Mouse (Mus musculus) CH12.LX (cell line): ENCODE results near the gene Ccdc62. TPM values are rescaled to one million over a fixed set of nuclear protein-coding genes. Genes with fewer than 3 reads are reported as not detected.

Experiments used
- DNase-seq: peaks from one replicate; pipeline ENCODE4 v3.0.0-alpha.2; 2013; ENCODE audit errors: extremely low read depth
- H3K27ac ChIP-seq: 2 replicates; pipeline ENCODE4 v1.5.1; 2012; ENCODE audit warnings: low read depth, mild to moderate bottlenecking, control low read depth, moderate library complexity; ENCODE audit not compliant: insufficient read depth
- H3K27me3 ChIP-seq: replicated peaks from 2 replicates; pipeline ENCODE3; 2012; ENCODE audit warnings: inconsistent platforms
- H3K36me3 ChIP-seq, 2 experiments: replicated peaks in 1 of 2; 2 replicates each; pipeline versions ENCODE3 to v1.6.1; 2012; ENCODE audit warnings: inconsistent platforms in 1 of 2, low read length in 1 of 2, mild to moderate bottlenecking in 1 of 2, mixed read lengths in 1 of 2, moderate library complexity in 1 of 2; ENCODE audit not compliant: control insufficient read depth in 1 of 2, insufficient read depth in 1 of 2
- H3K4me1 ChIP-seq, 2 experiments: 2 replicates each; pipeline ENCODE4 v1.6.1; 2012; ENCODE audit warnings: inconsistent platforms in 1 of 2, moderate library complexity in 1 of 2; ENCODE audit not compliant: insufficient read depth in 2 of 2, control insufficient read depth in 1 of 2
- H3K4me2 ChIP-seq: 2 replicates; pipeline ENCODE4 v1.6.1; 2012; ENCODE audit warnings: low read depth, mild to moderate bottlenecking, control low read depth; ENCODE audit not compliant: poor library complexity, insufficient read depth, severe bottlenecking
- H3K4me3 ChIP-seq, 3 experiments: fragments of 150-350 bp in 1 of 3; sonication (generic) in 1 of 3; replicated peaks in 1 of 3; 2 replicates each; pipeline versions ENCODE3 to v1.5.1; 2011 to 2012; ENCODE audit warnings: low read depth in 2 of 3, low read length in 2 of 3, mild to moderate bottlenecking in 2 of 3, moderate library complexity in 2 of 3, control low read depth in 1 of 3, improper control_type of control experiment in 1 of 3, inconsistent platforms in 1 of 3, mixed read lengths in 1 of 3; ENCODE audit not compliant: poor library complexity in 1 of 3
- H3K79me2 ChIP-seq: replicated peaks from 2 replicates; pipeline ENCODE4 v1.6.1; 2012; ENCODE audit warnings: mild to moderate bottlenecking, moderate library complexity; ENCODE audit not compliant: control insufficient read depth, poor library complexity, insufficient read depth, severe bottlenecking; ENCODE audit errors: extremely low read depth
- H3K9ac ChIP-seq: 2 replicates; pipeline ENCODE4 v1.6.1; 2012; ENCODE audit warnings: low read depth, mild to moderate bottlenecking, control low read depth, moderate library complexity; ENCODE audit not compliant: insufficient read depth
- H3K9me3 ChIP-seq: replicated peaks from 2 replicates; pipeline ENCODE3; 2012; ENCODE audit warnings: low read length, inconsistent platforms, mixed read lengths
- CHD2 ChIP-seq: IDR thresholded peaks from 2 replicates; pipeline ENCODE4 v1.6.1; 2011; ENCODE audit warnings: low read length, improper control_type of control experiment
- CTCF ChIP-seq, 2 experiments: IDR thresholded peaks in 1 of 2; conservative IDR thresholded peaks in 1 of 2; 2 replicates each; pipeline ENCODE4 v1.5.1; 2011 to 2012; ENCODE audit warnings: low read depth in 2 of 2, low read length in 2 of 2, improper control_type of control experiment in 1 of 2, inconsistent platforms in 1 of 2, mild to moderate bottlenecking in 1 of 2, moderate library complexity in 1 of 2
- E2F4 ChIP-seq: IDR thresholded peaks from 2 replicates; pipeline ENCODE4 v1.6.1; 2011; ENCODE audit warnings: low read depth, low read length, improper control_type of control experiment; ENCODE audit not compliant: insufficient replicate concordance
- ELF1 ChIP-seq: IDR thresholded peaks from 2 replicates; pipeline ENCODE4 v1.6.1; 2014; ENCODE audit warnings: low read depth, mild to moderate bottlenecking, inconsistent platforms, low read length, improper control_type of control experiment
- EP300 ChIP-seq: IDR thresholded peaks from 2 replicates; pipeline ENCODE4 v1.6.1; 2011; ENCODE audit warnings: low read length, improper control_type of control experiment
- HCFC1 ChIP-seq: IDR thresholded peaks from 2 replicates; pipeline ENCODE4 v1.6.1; 2012; ENCODE audit warnings: low read depth, mild to moderate bottlenecking, inconsistent platforms, low read length, improper control_type of control experiment
- IRF4 ChIP-seq: IDR thresholded peaks from 2 replicates; pipeline ENCODE4 v1.6.1; 2014; ENCODE audit warnings: low read depth, mild to moderate bottlenecking, inconsistent platforms, low read length, improper control_type of control experiment
- JUND ChIP-seq: conservative IDR thresholded peaks from 2 replicates; pipeline ENCODE4 v1.6.1; 2011; ENCODE audit warnings: low read depth, low read length, improper control_type of control experiment
- MAFK ChIP-seq: IDR thresholded peaks from 2 replicates; pipeline ENCODE4 v1.6.1; 2011; ENCODE audit warnings: low read length, improper control_type of control experiment; ENCODE audit not compliant: insufficient replicate concordance
- MAX ChIP-seq: IDR thresholded peaks from 2 replicates; pipeline ENCODE4 v1.6.1; 2011; ENCODE audit warnings: low read length, improper control_type of control experiment
- MEF2A ChIP-seq: IDR thresholded peaks from 2 replicates; pipeline ENCODE4 v1.6.1; 2014; ENCODE audit warnings: low read depth, mild to moderate bottlenecking, inconsistent platforms, low read length, improper control_type of control experiment, borderline replicate concordance
- MXI1 ChIP-seq: IDR thresholded peaks from 2 replicates; pipeline ENCODE4 v1.6.1; 2011; ENCODE audit warnings: mild to moderate bottlenecking, low read depth, low read length, improper control_type of control experiment
- NELFE ChIP-seq: IDR thresholded peaks from 2 replicates; pipeline ENCODE4 v1.6.1; 2011; ENCODE audit warnings: low read depth, low read length, improper control_type of control experiment
- NRF1 ChIP-seq: IDR thresholded peaks from 2 replicates; pipeline ENCODE4 v1.6.1; 2014; ENCODE audit warnings: low read depth, mild to moderate bottlenecking, inconsistent platforms, low read length, improper control_type of control experiment, moderate library complexity
- POLR2A ChIP-seq: IDR thresholded peaks from 2 replicates; pipeline ENCODE4 v1.6.1; 2011; ENCODE audit warnings: low read depth, mild to moderate bottlenecking, improper control_type of control experiment, low read length
- RAD21 ChIP-seq: IDR thresholded peaks from 2 replicates; pipeline ENCODE4 v1.6.1; 2011; ENCODE audit warnings: low read depth, mild to moderate bottlenecking, low read length, improper control_type of control experiment, moderate library complexity
- SMC3 ChIP-seq: IDR thresholded peaks from 2 replicates; pipeline ENCODE4 v1.6.1; 2011; ENCODE audit warnings: low read depth, low read length, improper control_type of control experiment
- TBP ChIP-seq: conservative IDR thresholded peaks from 2 replicates; pipeline ENCODE4 v1.6.1; 2011; ENCODE audit warnings: low read depth, low read length, improper control_type of control experiment
- UBTF ChIP-seq: IDR thresholded peaks from 2 replicates; pipeline ENCODE4 v1.6.1; 2012; ENCODE audit warnings: low read depth, mild to moderate bottlenecking, inconsistent platforms, low read length, improper control_type of control experiment, moderate library complexity
- ZC3H11A ChIP-seq: IDR thresholded peaks from 2 replicates; pipeline ENCODE4 v1.6.1; 2012; ENCODE audit warnings: low read depth, mild to moderate bottlenecking, inconsistent platforms, low read length, improper control_type of control experiment
- ZMIZ1 ChIP-seq: IDR thresholded peaks from 2 replicates; pipeline ENCODE4 v1.6.1; 2012; ENCODE audit warnings: low read depth, mild to moderate bottlenecking, inconsistent platforms, low read length, improper control_type of control experiment
- dilution Hi-C: fragments of 300-500 bp; cut with MboI; formaldehyde crosslinking; loops from 2 replicates; pipeline ENCODE4 v1.14.3; 2020; ENCODE audit warnings: low sequenced_read_pairs; ENCODE audit not compliant: extremely low pct_unique_long_range_greater_than_20kb, extremely low pct_ligation_motif_present
- in situ Hi-C: fragments of 300-500 bp; cut with MboI; formaldehyde crosslinking; loops from 3 replicates; pipeline ENCODE4 v1.14.3; 2019; ENCODE audit warnings: low sequenced_read_pairs, low pct_ligation_motif_present, low pct_unique_long_range_greater_than_20kb, mixed read lengths
- polyA plus RNA-seq: library from polyadenylated mRNA; unstranded; fragments of >175 nt; gene quantifications from 2 replicates; pipeline ENCODE4 v1.2.1, GENCODE M21; 2012; ENCODE audit warnings: low read depth; ENCODE audit not compliant: insufficient read length
- total RNA-seq, 2 experiments: library from RNA; depleted of rRNA; stranded (reverse); fragments of 300-350 nt in 1 of 2; fragments of >200 nt in 1 of 2; gene quantifications; 2 replicates each; pipeline ENCODE4 v1.2.3; 2012 to 2014

Gene Ccdc62
- total and polyA plus RNA-seq, 3 experiments, result 1.6 to 5.3 (median 2.0) TPM

- H3K36me3 ChIP-seq, result peaks cover 0 to 2% of the 10 kb centered on the region in 2 experiments
- DNase-seq, result no peak
- no peak overlapping the region for H3K9ac ChIP-seq
- no peaks in the 10 kb centered on the region for H3K9me3 ChIP-seq
- no peak overlapping the region for H3K4me2 ChIP-seq
- in situ Hi-C loops (loop anchor here (10.0 kb wide), 1 partner anchor 128 kb away; no protein-coding TSS in a partner anchor), dilution Hi-C loops (no loop called here)
- no peak overlapping the region for H3K4me3 ChIP-seq
- no peaks in the 10 kb centered on the region for H3K27me3 ChIP-seq
- H3K27ac ChIP-seq, result no peak overlapping the region
- H3K4me1 ChIP-seq, result peaks cover 0 to 6% of the 10 kb centered on the region in 2 experiments; a peak in 2 of 4 replicates
- no peaks in the 10 kb centered on the region for H3K79me2 ChIP-seq
- TF ChIP-seq MXI1, result no peak
- no peak for TF ChIP-seq SMC3
- TF ChIP-seq MAX, result no peak
- no peak for TF ChIP-seq ELF1
- TF ChIP-seq E2F4, result no peak
- TF ChIP-seq EP300, result no peak
- no peak for TF ChIP-seq HCFC1
- TF ChIP-seq RAD21, result no peak
- TF ChIP-seq POLR2A, result no peak
- TF ChIP-seq MAFK, result no peak
- no peak for TF ChIP-seq ZC3H11A
- no peak for TF ChIP-seq TBP
- TF ChIP-seq UBTF, result no peak
- no peak for TF ChIP-seq CTCF (conservative IDR thresholded peaks at IDR 0.05 in 1 of 2, IDR thresholded peaks at IDR 0.05 in 1 of 2; ENCODE audit: low read depth in 2 of 2, low read length in 2 of 2)
- TF ChIP-seq MEF2A, result no peak
- TF ChIP-seq NRF1, result no peak
- TF ChIP-seq JUND, result no peak
- TF ChIP-seq, all 38 proteins: peak for 0
These were observed 26.7 kb downstream of the Ccdc62 start for GRCm38 (mm10) chr5:123957213-123957612.

- Histone ChIP-seq H3K36me3 (peaks cover 0 to 2% of the 10 kb centered on the region in 2 experiments), H3K4me2 (no peak overlapping the region), H3K79me2 (no peaks in the 10 kb centered on the region), H3K27ac (no peak overlapping the region), H3K9me3 (no peaks in the 10 kb centered on the region), H3K4me3 (no peak overlapping the region), H3K4me1 (peaks cover 0 to 6% of the 10 kb centered on the region in 2 experiments; a peak in 2 of 4 replicates), H3K27me3 (no peaks in the 10 kb centered on the region), H3K9ac (no peak overlapping the region)
- in situ Hi-C loops, result loop anchor here (10.0 kb wide), 1 partner anchor 126 kb away; no protein-coding TSS in a partner anchor
- dilution Hi-C loops, result no loop called here
- TF ChIP-seq CHD2 (no peak), IRF4 (no peak), ZMIZ1 (no peak), NELFE (no peak), MAX (no peak)
- DNase-seq, result no peak
These were observed 28.5 kb downstream of the Ccdc62 start for GRCm38 (mm10) chr5:123959018-123959417.
